9 mouse cellular contexts compared by ENCODE assay signal in genomic region chr14:118706962-118707361, GRCm38 (mm10). TPM values are rescaled to one million over a fixed set of nuclear protein-coding genes. Genes with fewer than 3 reads are reported as not detected.
A peak's percentile ranks its signal among the peaks of the same experiment; 100 is the strongest.
DNase-seq lines count a peak whose midpoint lies in the region; ATAC-seq and TF ChIP-seq lines count a peak whose summit lies in the region.
"Had no signal": no experiment of that assay in that cellular context is flagged by ENCODE, and none has a peak within 500 bp of the region (broad histone marks: within the 10 kb centered on the region; RNA-seq: fewer than 3 reads in every experiment).

No protein-coding gene starts in this region.

- TF ChIP-seq POLR2A in limb, embryonic 14.5 days (IDR thresholded peaks at IDR 0.05; ENCODE audit: borderline replicate concordance, extremely low read depth, insufficient read depth, insufficient read length), result no peak

- no peak for TF ChIP-seq EP300 in stomach, postnatal 0 days (optimal IDR thresholded peaks at IDR 0.05)

- no peak for ATAC-seq in stomach, embryonic 15.5 days (ENCODE audit: insufficient read depth, low FRiP score, low read depth)
- no peak for ATAC-seq in stomach, postnatal 0 days (ENCODE audit: low FRiP score, low TSS enrichment)
- ATAC-seq in limb, embryonic 14.5 days (ENCODE audit: low FRiP score, low read depth), result no peak

- 83% methylated on average over 11 of the region's 11 CpGs for WGBS in heart, embryonic 10.5 days
- 89% methylated on average over 11 of the region's 11 CpGs for WGBS in stomach, embryonic 15.5 days
- 89% methylated on average over 11 of the region's 11 CpGs for WGBS in stomach, postnatal 0 days
- 79% methylated on average over 11 of the region's 11 CpGs for WGBS in limb, embryonic 14.5 days

- H3K9me3 ChIP-seq in heart, embryonic 10.5 days, result no peaks in the 10 kb centered on the region
- H3K9me3 ChIP-seq in stomach, embryonic 15.5 days, result no peaks in the 10 kb centered on the region
- no peaks in the 10 kb centered on the region for H3K9me3 ChIP-seq in stomach, postnatal 0 days (ENCODE audit: control insufficient read depth, low read length)
- H3K9me3 ChIP-seq in limb, embryonic 14.5 days (ENCODE audit: control insufficient read depth, low read length), result no peaks in the 10 kb centered on the region

- no peak for DNase-seq in heart, embryonic 10.5 days (ENCODE audit: low spot score)
- DNase-seq in heart, adult 9 months (ENCODE audit: low spot score in 2 of 2), result no peak
- no peak for DNase-seq in stomach, postnatal 0 days (ENCODE audit: low spot score)
- no peak for DNase-seq in limb, embryonic 14.5 days (ENCODE audit: low spot score)
- DNase-seq in T-cell, adult 2 months (ENCODE audit: low spot score), result no peak
- no peak for DNase-seq in cerebellum, adult 11-12 months
- DNase-seq in layer of hippocampus, postnatal 36 days, result no peak

- peak overlapping the region; percentile 97 for H3K4me2 ChIP-seq in stomach, embryonic 15.5 days
- no peak overlapping the region; the same call in 1 of the 2 replicates for H3K4me2 ChIP-seq in stomach, postnatal 0 days (replicated peaks; ENCODE audit: low read depth)
- peak overlapping the region; percentile 98; the same call in 1 of the 2 replicates for H3K4me2 ChIP-seq in limb, embryonic 14.5 days (replicated peaks; ENCODE audit: low read depth, low read length, severe bottlenecking)

- H3K4me1 ChIP-seq in heart, embryonic 10.5 days, result peaks cover 23% of the 10 kb centered on the region
- H3K4me1 ChIP-seq in stomach, embryonic 15.5 days, result peaks cover 13% of the 10 kb centered on the region; the same call in 1 of the 2 replicates
- 0 out of 2 replicates have a peak, but pooled peaks cover 2% of the 10 kb centered on the region for H3K4me1 ChIP-seq in stomach, postnatal 0 days (replicated peaks; ENCODE audit: control insufficient read depth, insufficient read depth)
- peaks cover 13% of the 10 kb centered on the region for H3K4me1 ChIP-seq in limb, embryonic 14.5 days (ENCODE audit: control insufficient read depth, insufficient read depth, low read length)

- peak overlapping the region; percentile 71; the same call in 1 of the 2 replicates for H3K4me3 ChIP-seq in heart, embryonic 10.5 days
- 0 out of 2 replicates have a peak overlapping the region, but pooled peaks have one; percentile 60 for H3K4me3 ChIP-seq in stomach, embryonic 15.5 days (replicated peaks)
- H3K4me3 ChIP-seq in stomach, postnatal 0 days (ENCODE audit: low read depth, low read length), result no peak overlapping the region
- H3K4me3 ChIP-seq in limb, embryonic 14.5 days (replicated peaks; ENCODE audit: low read length), result no peak overlapping the region

- no peak overlapping the region for H3K27ac ChIP-seq in heart, embryonic 10.5 days
- no peak overlapping the region for H3K27ac ChIP-seq in stomach, embryonic 15.5 days
- no peak overlapping the region for H3K27ac ChIP-seq in stomach, postnatal 0 days (replicated peaks)
- no peak overlapping the region for H3K27ac ChIP-seq in limb, embryonic 14.5 days (replicated peaks; ENCODE audit: low read depth, low read length)
- H3K27ac ChIP-seq: macrophage had no signal

- no peak overlapping the region for H3K9ac ChIP-seq in stomach, embryonic 15.5 days
- no peak overlapping the region for H3K9ac ChIP-seq in stomach, postnatal 0 days (ENCODE audit: low read length)
- no peak overlapping the region for H3K9ac ChIP-seq in limb, embryonic 14.5 days (ENCODE audit: low read depth, low read length, severe bottlenecking)

- no peak for TF ChIP-seq CTCF in stomach, postnatal 0 days (IDR thresholded peaks at IDR 0.05; ENCODE audit: low read depth)

- H3K36me3 ChIP-seq in heart, embryonic 10.5 days, result no peaks in the 10 kb centered on the region
- H3K36me3 ChIP-seq in stomach, embryonic 15.5 days, result no peaks in the 10 kb centered on the region
- H3K36me3 ChIP-seq in stomach, postnatal 0 days (ENCODE audit: control insufficient read depth, insufficient read depth, low read length), result no peaks in the 10 kb centered on the region
- no peaks in the 10 kb centered on the region for H3K36me3 ChIP-seq in limb, embryonic 14.5 days (ENCODE audit: control insufficient read depth, insufficient read depth, low read length)

- peaks cover 49% of the 10 kb centered on the region for H3K27me3 ChIP-seq in heart, embryonic 10.5 days (ENCODE audit: insufficient read depth, poor library complexity, severe bottlenecking)
- H3K27me3 ChIP-seq in stomach, embryonic 15.5 days (replicated peaks), result 0 out of 2 replicates have a peak, but pooled peaks cover 5% of the 10 kb centered on the region
- H3K27me3 ChIP-seq in stomach, postnatal 0 days (ENCODE audit: control insufficient read depth, insufficient read depth, low read length), result no peaks in the 10 kb centered on the region; the same call in 1 of the 2 replicates
- peaks cover 37% of the 10 kb centered on the region for H3K27me3 ChIP-seq in limb, embryonic 14.5 days (ENCODE audit: control insufficient read depth, insufficient read depth, low read length)

RNA-seq across cellular contexts. Expression of gene Abcc4, which starts 0.9 kb away (rescaled TPM):
- 1.9 TPM in 2 replicates for polyA plus RNA-seq in heart, embryonic 10.5 days (2016; fragmentation: Nextera tagmentation; extraction: Ambion mirVana)
- 4.0 and 4.6 TPM in 2 replicates for polyA plus RNA-seq in stomach, embryonic 15.5 days (2015; fragmentation: Nextera tagmentation; extraction: Ambion mirVana)
- 1.9 and 2.6 TPM in 2 replicates for polyA plus RNA-seq in stomach, postnatal 0 days (2015; fragmentation: Nextera tagmentation; extraction: Ambion mirVana)
- polyA plus RNA-seq in limb, embryonic 14.5 days (2012; rRNA removed), result 1.3 and 2.1 TPM in 2 replicates
- polyA plus RNA-seq in limb, embryonic 14.5 days (2014; fragmentation: Nextera tagmentation; extraction: Ambion mirVana), result 2.1 and 2.2 TPM in 2 replicates
- 10 to 100 TPM in 1 of 2 experiments, 1 to 10 TPM in 1; 8.2 to 10.4 TPM for total RNA-seq in layer of hippocampus, postnatal 36 days (2021)

Comparison
In these comparisons a context has a peak if more than half of its experiments do, and no peak if none do; other contexts are left out.
1. H3K4me3 ChIP-seq: peak in heart, embryonic 10.5 days (single experiment) and stomach, embryonic 15.5 days (single experiment); none in stomach, postnatal 0 days (single experiment) and limb, embryonic 14.5 days (single experiment).